Mouse (Mus musculus): Measurements from ENCODE around the gene Tbc1d10a. TPM values are rescaled to one million over a fixed set of nuclear protein-coding genes. Genes with fewer than 3 reads are reported as not detected.
A peak's percentile ranks its signal among the peaks of the same experiment; 100 is the strongest.
"Not testable (repeated sequence)": the region's sequence is repeated elsewhere in the genome, so short reads cannot be mapped to it uniquely, and the experiment has no call there.

The Tbc1d10a gene
- polyA plus RNA-seq, 1 experiment from 2014 or later, result 34.2 TPM

DNA sequence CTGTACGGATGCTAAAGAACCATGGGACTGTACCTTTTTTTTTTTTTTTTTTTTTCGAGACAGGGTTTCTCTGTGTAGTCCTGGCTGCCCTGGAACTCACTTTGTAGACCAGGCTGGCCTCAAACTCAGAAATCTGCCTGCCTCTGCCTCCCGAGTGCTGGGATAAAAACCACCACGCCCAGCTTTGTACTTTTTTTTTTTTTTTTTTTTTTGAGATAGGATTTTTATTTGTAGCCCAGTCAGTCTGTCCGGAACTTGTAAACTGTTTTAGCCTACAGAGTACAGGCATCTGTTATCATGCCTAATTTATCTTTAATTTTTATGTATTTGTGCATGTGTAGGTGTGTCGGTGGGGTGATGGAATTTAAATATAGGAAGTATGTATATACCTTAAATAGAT, 1.1 kb upstream of the Tbc1d10a start:
- WGBS, result 91% methylated on average over 6 of the region's 6 CpGs
- ATAC-seq (ENCODE audit: borderline replicate concordance, extremely low read depth, low FRiP score, low TSS enrichment); H3K4me2 ChIP-seq: not testable (repeated sequence)

GRCm38 (mm10) chr11:4187318-4187700, 720 bp downstream of the Tbc1d10a start:
- H3K9ac ChIP-seq, result peak overlapping the region; percentile 83
- WGBS, result 8% methylated on average over 9 of the region's 9 CpGs
- H3K4me1 ChIP-seq, result peaks cover 19% of the 10 kb centered on the region
- no peak overlapping the region for H3K27ac ChIP-seq
- peak overlapping the region; percentile 80 for H3K4me2 ChIP-seq
- no peak for ATAC-seq (ENCODE audit: borderline replicate concordance, extremely low read depth, low FRiP score, low TSS enrichment)
- H3K4me3 ChIP-seq, result peak overlapping the region; percentile 67
- no peaks in the 10 kb centered on the region for H3K27me3 ChIP-seq
- no peaks in the 10 kb centered on the region for H3K9me3 ChIP-seq
- peaks cover 7% of the 10 kb centered on the region for H3K36me3 ChIP-seq

More for the DNA sequence above, 1.1 kb upstream of the Tbc1d10a start:
- not testable (repeated sequence) for H3K27ac ChIP-seq, H3K9me3 ChIP-seq, H3K27me3 ChIP-seq, H3K4me3 ChIP-seq, H3K9ac ChIP-seq
- peaks cover 21% of the 10 kb centered on the region for H3K36me3 ChIP-seq
- H3K4me1 ChIP-seq, result peaks cover 11% of the 10 kb centered on the region

DNA sequence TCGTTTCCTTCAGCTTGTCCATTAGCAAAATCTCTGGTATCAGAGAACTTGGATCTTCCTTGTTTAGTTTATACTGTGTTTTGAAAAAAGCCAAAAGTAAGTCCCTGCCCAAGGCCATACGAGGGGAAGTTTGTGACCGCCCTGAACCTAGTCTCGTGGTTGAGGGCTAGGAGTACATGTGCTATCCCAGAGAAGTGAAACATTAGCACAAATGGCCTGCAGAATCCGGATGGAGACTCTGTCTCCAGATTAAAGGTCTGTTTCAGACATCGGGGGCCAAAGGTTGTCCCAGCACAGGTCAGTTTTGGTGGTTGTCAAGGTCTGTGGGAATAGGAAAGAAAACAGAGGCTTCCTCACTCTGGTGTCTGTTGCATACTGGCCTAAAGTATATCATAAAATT, 2.6 kb downstream of the Tbc1d10a start:
- 79% methylated on average over 6 of the region's 6 CpGs for WGBS
- Histone ChIP-seq H3K36me3 (no peaks in the 10 kb centered on the region), H3K4me2 (no peak overlapping the region), H3K4me1 (peaks cover 19% of the 10 kb centered on the region), H3K27ac (no peak overlapping the region), H3K9ac (no peak overlapping the region), H3K9me3 (no peaks in the 10 kb centered on the region), H3K4me3 (no peak overlapping the region), H3K27me3 (no peaks in the 10 kb centered on the region)
- no peak for ATAC-seq (ENCODE audit: borderline replicate concordance, extremely low read depth, low FRiP score, low TSS enrichment)

GRCm38 (mm10) chr11:4190677-4191076, 4.1 kb downstream of the Tbc1d10a start:
- Histone ChIP-seq H3K4me2 (no peak overlapping the region), H3K27me3 (no peaks in the 10 kb centered on the region), H3K27ac (no peak overlapping the region), H3K4me3 (no peak overlapping the region), H3K9me3 (no peaks in the 10 kb centered on the region), H3K9ac (no peak overlapping the region), H3K36me3 (no peaks in the 10 kb centered on the region), H3K4me1 (peaks cover 19% of the 10 kb centered on the region)
- WGBS, result 79% methylated on average over 3 of the region's 3 CpGs
- no peak for ATAC-seq (ENCODE audit: borderline replicate concordance, extremely low read depth, low FRiP score, low TSS enrichment)

DNA sequence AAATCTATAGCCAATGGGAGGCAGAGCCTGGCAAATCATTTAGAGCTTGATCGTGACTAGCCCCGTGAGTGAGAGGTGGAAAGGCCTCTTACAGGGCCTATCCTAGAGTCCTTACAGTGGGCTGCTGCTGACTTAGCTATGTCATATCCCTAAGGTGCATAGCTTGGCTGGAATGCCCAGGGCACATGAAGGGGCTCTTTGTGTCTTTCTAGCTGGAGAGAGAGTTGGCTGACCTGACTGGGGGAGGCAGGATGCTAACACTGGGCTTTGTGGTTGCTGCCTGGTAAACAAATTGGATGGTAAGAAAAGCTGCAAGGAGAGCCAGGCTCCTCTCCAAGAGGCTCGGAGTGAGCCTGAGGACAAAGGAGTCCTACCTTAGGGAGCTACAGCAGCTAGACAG, 6.2 kb downstream of the Tbc1d10a start:
- H3K9ac ChIP-seq, result no peak overlapping the region
- no peaks in the 10 kb centered on the region for H3K36me3 ChIP-seq
- no peaks in the 10 kb centered on the region for H3K27me3 ChIP-seq
- no peak overlapping the region for H3K4me3 ChIP-seq
- H3K27ac ChIP-seq, result no peak overlapping the region
- no peaks in the 10 kb centered on the region for H3K9me3 ChIP-seq
- no peak for ATAC-seq (ENCODE audit: borderline replicate concordance, extremely low read depth, low FRiP score, low TSS enrichment)
- peaks cover 22% of the 10 kb centered on the region for H3K4me1 ChIP-seq
- H3K4me2 ChIP-seq, result no peak overlapping the region
- 73% methylated on average over 3 of the region's 3 CpGs for WGBS

DNA sequence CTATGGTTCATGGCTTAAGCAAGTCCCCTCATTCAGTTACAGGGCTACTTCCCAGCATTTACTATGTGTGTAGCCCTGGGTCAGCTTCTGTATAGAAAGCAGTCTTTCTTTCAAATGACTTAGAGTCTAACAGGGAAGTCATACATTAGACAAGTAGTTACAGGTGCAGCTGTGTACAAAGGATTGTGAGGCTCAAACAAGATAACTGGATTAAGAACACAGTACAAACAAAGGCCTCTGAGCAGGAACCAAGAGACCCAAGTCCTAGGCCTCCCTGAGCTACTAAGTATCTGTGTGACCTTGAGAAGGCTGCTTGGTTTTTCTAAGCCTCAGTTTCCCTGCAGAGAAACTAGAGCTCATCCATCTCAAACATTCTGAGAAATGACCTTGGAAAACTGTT, 6.8 kb downstream of the Tbc1d10a start:
- Histone ChIP-seq H3K9ac (no peak overlapping the region), H3K4me2 (no peak overlapping the region), H3K27ac (no peak overlapping the region), H3K36me3 (no peaks in the 10 kb centered on the region), H3K27me3 (no peaks in the 10 kb centered on the region), H3K9me3 (no peaks in the 10 kb centered on the region), H3K4me3 (no peak overlapping the region), H3K4me1 (peaks cover 20% of the 10 kb centered on the region; the same call in 1 of the 2 replicates)
- no peak for ATAC-seq (ENCODE audit: borderline replicate concordance, extremely low read depth, low FRiP score, low TSS enrichment)

GRCm38 (mm10) chr11:4195597-4196031, 9.0 kb downstream of the Tbc1d10a start:
- Histone ChIP-seq H3K4me2 (no peak overlapping the region), H3K9me3 (no peaks in the 10 kb centered on the region), H3K4me3 (no peak overlapping the region), H3K27ac (no peak overlapping the region), H3K4me1 (peaks cover 17% of the 10 kb centered on the region; the same call in 1 of the 2 replicates), H3K36me3 (no peaks in the 10 kb centered on the region), H3K27me3 (no peaks in the 10 kb centered on the region), H3K9ac (no peak overlapping the region)
- no peak for ATAC-seq (ENCODE audit: borderline replicate concordance, extremely low read depth, low FRiP score, low TSS enrichment)
- 66% methylated on average over 3 of the region's 3 CpGs for whole genome bisulfite sequencing

- H3K36me3 ChIP-seq, result no peaks in the 10 kb centered on the region
- ATAC-seq (ENCODE audit: borderline replicate concordance, extremely low read depth, low FRiP score, low TSS enrichment), result peak; percentile 57
- H3K27me3 ChIP-seq, result no peaks in the 10 kb centered on the region
- peaks cover 13% of the 10 kb centered on the region; the same call in 1 of the 2 replicates for H3K4me1 ChIP-seq
- H3K27ac ChIP-seq, result peak overlapping the region; percentile 60; the same call in 1 of the 2 replicates
- no peaks in the 10 kb centered on the region for H3K9me3 ChIP-seq
- H3K9ac ChIP-seq, result no peak overlapping the region
- 49% methylated on average over 8 of the region's 8 CpGs for WGBS
- no peak overlapping the region for H3K4me3 ChIP-seq
- no peak overlapping the region for H3K4me2 ChIP-seq
These were observed 10.0 kb downstream of the Tbc1d10a start for GRCm38 (mm10) chr11:4196636-4197035.

DNA sequence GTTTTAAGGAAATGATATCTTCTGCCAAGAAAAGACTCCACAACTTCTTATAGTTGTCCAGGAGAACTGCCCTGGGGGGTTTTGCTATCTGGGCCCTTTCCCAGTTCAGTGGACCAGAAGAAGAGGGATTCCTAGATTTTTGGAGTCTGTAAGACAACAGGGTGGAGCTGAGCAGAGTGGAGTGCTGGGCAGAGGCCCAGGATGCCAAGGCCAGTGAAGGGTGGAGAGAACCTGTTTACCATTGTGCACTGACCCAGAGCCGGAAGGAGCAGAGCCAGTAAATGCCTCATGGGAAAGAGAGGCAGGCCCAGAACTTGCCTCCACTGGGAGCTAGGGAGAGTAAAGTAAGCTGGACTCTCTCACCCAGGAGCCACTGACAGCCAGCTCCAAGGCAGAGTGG, 11.1 kb downstream of the Tbc1d10a start:
- WGBS, result 76% methylated on average over 1 of the region's 1 CpGs
- ATAC-seq (ENCODE audit: borderline replicate concordance, extremely low read depth, low FRiP score, low TSS enrichment), result no peak
- peak overlapping the region; percentile 60; the same call in 1 of the 2 replicates for H3K27ac ChIP-seq

GRCm38 (mm10) chr11:4201981-4202700, 15.6 kb downstream of the Tbc1d10a start:
- Histone ChIP-seq H3K4me1 (peaks cover 18% of the 10 kb centered on the region; the same call in 1 of the 2 replicates), H3K9ac (no peak overlapping the region), H3K27ac (no peak overlapping the region), H3K4me3 (no peak overlapping the region), H3K9me3 (no peaks in the 10 kb centered on the region), H3K27me3 (no peaks in the 10 kb centered on the region), H3K4me2 (no peak overlapping the region), H3K36me3 (peaks cover 5% of the 10 kb centered on the region)
- ATAC-seq (ENCODE audit: borderline replicate concordance, extremely low read depth, low FRiP score, low TSS enrichment), result no peak
- WGBS, result 45% methylated on average over 11 of the region's 11 CpGs

More for the DNA sequence above, 11.1 kb downstream of the Tbc1d10a start:
- H3K4me1 ChIP-seq, result peaks cover 15% of the 10 kb centered on the region; the same call in 1 of the 2 replicates
- no peak overlapping the region for H3K4me2 ChIP-seq
- no peak overlapping the region for H3K4me3 ChIP-seq
- no peaks in the 10 kb centered on the region for H3K36me3 ChIP-seq
- H3K9me3 ChIP-seq, result no peaks in the 10 kb centered on the region
- H3K27me3 ChIP-seq, result no peaks in the 10 kb centered on the region
- no peak overlapping the region for H3K9ac ChIP-seq

DNA sequence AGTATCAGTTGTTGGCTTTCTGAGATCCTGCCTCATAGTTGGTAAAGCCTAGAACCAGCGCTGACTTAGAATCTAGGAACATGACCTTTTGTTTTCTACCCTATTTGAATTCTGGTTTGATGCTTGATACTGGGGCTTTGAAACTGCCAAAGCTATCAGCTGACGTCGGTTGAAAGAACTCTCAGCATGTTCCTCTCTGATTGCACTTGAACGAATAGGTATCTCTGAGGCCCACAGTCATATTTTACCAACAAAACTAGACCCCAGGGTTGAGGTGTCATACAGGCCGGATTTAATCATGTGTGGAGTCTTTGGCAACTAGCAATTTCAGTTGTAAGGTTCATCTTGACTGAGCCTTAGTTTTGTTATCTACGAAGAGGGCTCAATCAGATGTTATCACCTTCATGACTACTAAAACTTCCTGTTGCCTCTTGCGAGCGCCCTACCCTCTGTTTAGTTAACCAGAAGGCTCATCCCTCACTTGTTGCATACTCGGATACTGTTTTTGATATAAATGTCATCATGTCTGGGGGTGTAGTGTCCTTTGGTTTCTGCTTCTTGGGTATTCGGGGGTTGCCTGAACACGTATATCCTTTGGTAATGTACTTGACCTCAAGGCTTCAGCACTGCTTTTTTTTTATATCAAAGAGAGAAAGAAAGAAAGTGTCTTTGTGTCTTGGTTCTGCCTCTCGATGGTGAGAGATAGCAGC, 16.6 kb downstream of the Tbc1d10a start:
- 0 out of 2 replicates have a peak overlapping the region, but pooled peaks have one; percentile 32 for H3K27ac ChIP-seq
- 69% methylated on average over 12 of the region's 12 CpGs for WGBS

DNA sequence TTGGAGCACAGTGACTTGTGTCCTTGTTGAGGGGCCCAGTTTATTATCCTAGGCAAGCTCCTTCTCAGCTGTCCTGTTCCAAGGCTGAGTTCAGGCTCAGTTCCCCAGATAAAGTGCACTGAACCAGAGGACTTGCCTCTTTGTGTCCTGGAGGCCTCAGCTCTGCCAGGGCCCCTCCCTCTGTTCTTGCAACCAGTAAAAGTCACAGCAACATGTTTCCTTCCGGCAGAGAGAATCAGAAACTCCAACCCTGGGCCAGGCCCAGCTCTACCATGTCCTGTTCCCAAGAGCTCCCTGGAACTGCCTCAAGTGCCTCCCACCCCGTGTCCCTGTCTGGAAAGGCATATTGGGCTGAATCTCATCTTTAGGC, 17.1 kb downstream of the Tbc1d10a start:
- peaks cover 13% of the 10 kb centered on the region for H3K36me3 ChIP-seq
- WGBS, result 28% methylated on average over 2 of the region's 2 CpGs

More for the DNA sequence above, 16.6 kb downstream of the Tbc1d10a start:
- ATAC-seq (ENCODE audit: borderline replicate concordance, extremely low read depth, low FRiP score, low TSS enrichment), result no peak
- H3K9me3 ChIP-seq, result no peaks in the 10 kb centered on the region
- H3K4me2 ChIP-seq, result no peak overlapping the region
- H3K27me3 ChIP-seq, result no peaks in the 10 kb centered on the region
- no peak overlapping the region for H3K9ac ChIP-seq
- H3K4me3 ChIP-seq, result no peak overlapping the region
- H3K4me1 ChIP-seq, result peaks cover 12% of the 10 kb centered on the region; the same call in 1 of the 2 replicates
- peaks cover 7% of the 10 kb centered on the region for H3K36me3 ChIP-seq

More for the DNA sequence above, 17.1 kb downstream of the Tbc1d10a start:
- Histone ChIP-seq H3K4me1 (peaks cover 12% of the 10 kb centered on the region; the same call in 1 of the 2 replicates), H3K9ac (no peak overlapping the region), H3K27ac (0 out of 2 replicates have a peak overlapping the region, but pooled peaks have one; percentile 32), H3K27me3 (no peaks in the 10 kb centered on the region), H3K4me3 (no peak overlapping the region), H3K9me3 (no peaks in the 10 kb centered on the region), H3K4me2 (no peak overlapping the region)
- no peak for ATAC-seq (ENCODE audit: borderline replicate concordance, extremely low read depth, low FRiP score, low TSS enrichment)
